Mouse (Mus musculus): Measurements from ENCODE around the gene Ssh3. TPM values are rescaled to one million over a fixed set of nuclear protein-coding genes. Genes with fewer than 3 reads are reported as not detected.

Ssh3 gene
- polyA plus RNA-seq (2012; rRNA removed) = 139 and 151 TPM in 2 replicates

DNA sequence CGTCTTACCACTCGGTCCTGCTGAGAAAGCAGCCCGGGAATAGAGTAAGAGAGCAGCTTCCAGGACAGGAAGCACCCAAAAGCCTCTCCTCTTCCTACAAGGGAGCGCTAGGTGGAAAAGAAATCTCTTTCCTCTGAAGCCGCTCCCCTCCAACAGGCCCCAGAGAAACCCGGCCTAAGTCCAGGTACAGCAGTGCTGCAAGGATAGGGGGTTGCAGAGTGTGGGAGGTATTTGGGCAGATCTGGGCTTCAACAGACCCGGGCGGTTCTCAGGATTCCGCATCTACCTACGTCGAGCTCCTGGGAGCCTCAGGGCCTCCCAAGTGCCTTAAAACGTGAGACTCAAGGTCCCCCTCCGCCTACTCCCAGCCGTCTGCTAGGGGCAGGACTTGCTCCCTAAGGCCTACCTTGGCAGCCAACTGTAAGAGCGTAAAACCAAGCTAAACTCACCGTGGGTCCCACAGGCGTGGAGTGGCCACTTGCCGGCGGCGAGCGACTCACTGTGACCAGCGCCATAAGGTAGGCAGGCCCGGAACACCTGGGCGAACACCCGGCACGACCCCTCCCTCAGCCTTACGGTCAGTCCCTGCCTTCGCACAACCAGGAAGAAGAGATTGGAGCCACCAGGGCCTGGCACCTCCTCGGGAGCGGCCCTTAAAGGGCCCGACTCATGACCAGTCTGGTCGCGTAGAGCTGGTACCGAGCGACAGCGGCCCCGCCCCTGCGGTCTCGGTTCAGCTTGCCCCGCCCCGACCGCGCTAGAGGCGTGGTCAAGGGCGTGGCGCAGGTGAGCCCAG lies at the start of gene Ssh3:
Gene Ssh3, minus strand, starts transcription at position 615 of the 796 bp plus-strand sequence.
- peak; percentile 83 to 86 for DNase-seq
- WGBS = 4% methylated on average over 46 of the region's 46 CpGs
- peak within 1 kb of the TSS; percentile 47 for H3K27ac ChIP-seq (ENCODE audit: insufficient read depth, low read length)

GRCm38 (mm10) chr19:4317181-4317580 lies 48.2 kb upstream of the Ssh3 start:
- Histone ChIP-seq H3K4me1 (ENCODE audit: control insufficient read depth, insufficient read depth, low read length) (peaks cover 32% of the 10 kb centered on the region), H3K27me3 (ENCODE audit: control insufficient read depth, insufficient read depth, low read length) (no peaks in the 10 kb centered on the region), H3K27ac (ENCODE audit: insufficient read depth, low read length) (no peak overlapping the region), H3K4me3 (replicated peaks; ENCODE audit: insufficient read depth, low read depth, low read length) (no peak overlapping the region)
- WGBS = 44% methylated on average over 3 of the region's 3 CpGs
- DNase-seq = no peak
- TF ChIP-seq CTCF (IDR thresholded peaks at IDR 0.05; ENCODE audit: borderline replicate concordance, insufficient read depth, low read depth, low read length) (no peak), POLR2A (IDR thresholded peaks at IDR 0.05; ENCODE audit: borderline replicate concordance, insufficient read depth, low read length) (no peak)

More for the DNA sequence above, at the start of gene Ssh3:
- peak within 1 kb of the TSS; percentile 80 for H3K4me3 ChIP-seq (replicated peaks; ENCODE audit: insufficient read depth, low read depth, low read length)
- H3K27me3 ChIP-seq (ENCODE audit: control insufficient read depth, insufficient read depth, low read length) = no peaks in the 10 kb centered on the region
- TF ChIP-seq POLR2A (IDR thresholded peaks at IDR 0.05; ENCODE audit: borderline replicate concordance, insufficient read depth, low read length) (peak; percentile 37; the same call in 1 of the 2 replicates), CTCF (IDR thresholded peaks at IDR 0.05; ENCODE audit: borderline replicate concordance, insufficient read depth, low read depth, low read length) (no peak)
- H3K4me1 ChIP-seq (ENCODE audit: control insufficient read depth, insufficient read depth, low read length) = peaks cover 17% of the 10 kb centered on the region

DNA sequence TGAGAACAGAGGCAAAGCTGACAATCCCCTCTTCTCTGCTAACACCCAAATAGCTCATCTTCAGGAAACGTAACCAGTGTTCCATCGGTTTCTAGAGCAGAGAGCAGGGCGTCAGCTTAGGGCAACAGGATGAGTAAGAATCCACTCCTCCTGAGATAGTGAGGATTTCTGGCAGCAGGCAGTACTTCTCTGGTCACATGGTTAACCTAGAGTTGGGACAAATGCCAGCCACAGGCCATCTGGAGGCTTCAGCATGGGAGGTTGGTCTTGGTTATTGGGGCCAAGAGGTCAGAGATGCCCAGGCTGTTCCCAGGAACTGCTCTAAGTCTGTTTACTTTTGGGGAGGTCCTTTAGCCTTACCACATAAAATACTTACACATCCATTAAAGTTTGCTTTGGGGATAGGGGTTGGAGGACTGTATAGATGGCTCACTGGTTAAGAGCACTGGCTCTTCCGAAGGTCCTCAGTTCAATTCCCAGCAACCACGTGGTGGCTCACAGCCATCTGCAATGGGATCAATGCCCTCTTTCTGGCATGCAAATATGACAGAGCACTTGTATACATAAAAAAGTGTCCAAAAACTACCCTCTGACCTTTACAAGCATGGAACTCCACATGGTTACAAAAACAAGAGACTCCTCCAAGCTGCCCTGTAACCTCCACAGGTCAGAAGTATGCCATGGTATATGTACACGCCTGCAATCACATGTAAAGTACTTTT lies 46.4 kb upstream of the Ssh3 start:
- no peaks in the 10 kb centered on the region for H3K27me3 ChIP-seq (ENCODE audit: control insufficient read depth, insufficient read depth, low read length)
- H3K4me3 ChIP-seq (replicated peaks; ENCODE audit: insufficient read depth, low read depth, low read length) = no peak overlapping the region
- TF ChIP-seq CTCF (IDR thresholded peaks at IDR 0.05; ENCODE audit: borderline replicate concordance, insufficient read depth, low read depth, low read length) (no peak), POLR2A (IDR thresholded peaks at IDR 0.05; ENCODE audit: borderline replicate concordance, insufficient read depth, low read length) (no peak)
- WGBS = 15% methylated on average over 6 of the region's 6 CpGs
- peak overlapping the region; percentile 76 for H3K27ac ChIP-seq (ENCODE audit: insufficient read depth, low read length)
- H3K4me1 ChIP-seq (ENCODE audit: control insufficient read depth, insufficient read depth, low read length) = peaks cover 29% of the 10 kb centered on the region
- peak; percentile 90 to 95 for DNase-seq

DNA sequence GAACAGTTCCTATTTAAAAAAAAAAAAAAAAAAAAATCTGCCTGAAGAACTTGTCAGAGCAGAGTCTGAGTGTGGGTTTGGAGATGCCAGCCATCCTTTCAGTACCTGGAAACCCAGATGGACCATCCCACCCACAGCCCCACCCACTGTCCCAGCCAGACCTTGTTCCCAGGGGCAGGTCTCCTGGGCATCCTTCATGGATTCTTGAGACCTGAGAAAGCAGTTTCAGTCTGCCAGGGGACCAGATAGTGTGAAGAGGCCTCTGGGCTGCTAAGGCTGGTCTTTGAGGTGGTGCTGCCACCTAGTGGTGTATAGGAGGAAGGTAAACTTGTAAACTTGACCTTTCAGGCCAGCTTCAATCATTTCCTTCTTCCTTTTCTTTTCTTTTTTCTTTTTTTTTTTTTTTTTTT lies 40.8 kb upstream of the Ssh3 start:
- TF ChIP-seq CTCF (IDR thresholded peaks at IDR 0.05; ENCODE audit: borderline replicate concordance, insufficient read depth, low read depth, low read length) = peak; percentile 91
- TF ChIP-seq POLR2A (IDR thresholded peaks at IDR 0.05; ENCODE audit: borderline replicate concordance, insufficient read depth, low read length) = no peak
- Histone ChIP-seq H3K27me3 (ENCODE audit: control insufficient read depth, insufficient read depth, low read length) (no peaks in the 10 kb centered on the region), H3K27ac (ENCODE audit: insufficient read depth, low read length) (no peak overlapping the region), H3K4me1 (ENCODE audit: control insufficient read depth, insufficient read depth, low read length) (peaks cover 9% of the 10 kb centered on the region), H3K4me3 (replicated peaks; ENCODE audit: insufficient read depth, low read depth, low read length) (no peak overlapping the region)
- DNase-seq = peak; percentile 66 to 72

GRCm38 (mm10) chr19:4309302-4309701 lies 40.3 kb upstream of the Ssh3 start:
- no peak overlapping the region for H3K27ac ChIP-seq (ENCODE audit: insufficient read depth, low read length)
- peaks cover 9% of the 10 kb centered on the region for H3K4me1 ChIP-seq (ENCODE audit: control insufficient read depth, insufficient read depth, low read length)
- H3K4me3 ChIP-seq (replicated peaks; ENCODE audit: insufficient read depth, low read depth, low read length) = no peak overlapping the region
- no peaks in the 10 kb centered on the region for H3K27me3 ChIP-seq (ENCODE audit: control insufficient read depth, insufficient read depth, low read length)
- no peak for DNase-seq
- 95% methylated on average over 4 of the region's 4 CpGs for WGBS
- TF ChIP-seq CTCF (IDR thresholded peaks at IDR 0.05; ENCODE audit: borderline replicate concordance, insufficient read depth, low read depth, low read length) (no peak), POLR2A (IDR thresholded peaks at IDR 0.05; ENCODE audit: borderline replicate concordance, insufficient read depth, low read length) (no peak)

GRCm38 (mm10) chr19:4306190-4306577 lies 37.2 kb upstream of the Ssh3 start, which contains the start of gene Grk2:
Gene Grk2, minus strand, starts transcription at chr19:4306222.
- DNase-seq = peak; percentile 88 to 90
- H3K4me1 ChIP-seq (ENCODE audit: control insufficient read depth, insufficient read depth, low read length) = peaks cover 32% of the 10 kb centered on the region
- peak within 1 kb of the TSS; percentile 93 for H3K27ac ChIP-seq (ENCODE audit: insufficient read depth, low read length)
- peak; percentile 58 for TF ChIP-seq CTCF (IDR thresholded peaks at IDR 0.05; ENCODE audit: borderline replicate concordance, insufficient read depth, low read depth, low read length)
- TF ChIP-seq POLR2A (IDR thresholded peaks at IDR 0.05; ENCODE audit: borderline replicate concordance, insufficient read depth, low read length) = no peak
- H3K4me3 ChIP-seq (replicated peaks; ENCODE audit: insufficient read depth, low read depth, low read length) = peak within 1 kb of the TSS; percentile 96
- no peaks in the 10 kb centered on the region for H3K27me3 ChIP-seq (ENCODE audit: control insufficient read depth, insufficient read depth, low read length)
- WGBS = 9% methylated on average over 46 of the region's 46 CpGs

DNA sequence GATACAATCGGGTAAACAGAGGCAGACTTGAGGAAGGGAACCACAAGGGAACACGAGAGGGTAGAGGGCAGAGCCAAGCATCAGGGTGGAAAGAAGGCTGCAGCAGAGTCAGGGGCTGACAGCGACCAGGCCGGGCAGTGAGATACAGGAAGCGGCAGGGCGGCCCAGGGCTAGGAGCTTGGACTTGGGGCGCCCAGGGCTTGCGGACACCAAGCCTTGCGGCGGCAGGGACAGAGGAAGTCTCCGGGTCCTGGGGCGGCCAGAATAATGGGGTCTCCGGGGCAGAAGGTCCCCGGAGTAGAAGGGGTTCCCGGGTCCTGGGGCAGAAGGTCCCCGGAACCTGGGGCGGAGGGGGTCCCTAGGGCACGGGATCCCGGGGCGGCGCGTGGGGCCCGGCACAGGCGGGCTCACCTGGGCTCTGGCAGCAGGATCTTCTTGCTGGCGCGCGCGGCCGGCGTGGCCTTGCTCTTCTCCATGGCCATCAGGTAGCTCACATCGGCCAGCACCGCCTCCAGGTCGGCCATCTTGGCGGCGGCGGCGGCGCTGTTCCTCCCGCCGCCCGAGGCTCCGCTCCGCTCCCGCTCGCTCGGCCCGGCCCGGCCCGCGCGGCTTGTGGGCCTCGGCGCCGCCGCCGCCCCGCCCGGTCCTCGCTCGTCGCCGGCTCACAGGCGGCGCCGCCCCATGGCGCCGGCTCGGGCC lies 36.7 kb upstream of the Ssh3 start:
- H3K27ac ChIP-seq (ENCODE audit: insufficient read depth, low read length) = peak overlapping the region; percentile 93
- no peak for TF ChIP-seq CTCF (IDR thresholded peaks at IDR 0.05; ENCODE audit: borderline replicate concordance, insufficient read depth, low read depth, low read length)
- no peak for TF ChIP-seq POLR2A (IDR thresholded peaks at IDR 0.05; ENCODE audit: borderline replicate concordance, insufficient read depth, low read length)
- DNase-seq = peak; percentile 66 to 77
- no peaks in the 10 kb centered on the region for H3K27me3 ChIP-seq (ENCODE audit: control insufficient read depth, insufficient read depth, low read length)
- peak overlapping the region; percentile 96 for H3K4me3 ChIP-seq (replicated peaks; ENCODE audit: insufficient read depth, low read depth, low read length)
- H3K4me1 ChIP-seq (ENCODE audit: control insufficient read depth, insufficient read depth, low read length) = peaks cover 38% of the 10 kb centered on the region
- 2% methylated on average over 68 of the region's 68 CpGs for WGBS
